Mouse (Mus musculus) neural tube, embryonic 11.5 days (tissue): ENCODE measurements around the gene Ift122. TPM values are rescaled to one million over a fixed set of nuclear protein-coding genes. Genes with fewer than 3 reads are reported as not detected.

Experiments
- ATAC-seq: fragments of 200-750 bp; cut with Nextera tagmentation; 2 replicates; pipeline ENCODE4 v1.8.0; 2017; ENCODE audit warnings: moderate number of reproducible peaks, mild to moderate bottlenecking, moderate TSS enrichment, moderate library complexity; ENCODE audit not compliant: insufficient read depth, low FRiP score, low TSS enrichment
- DNase-seq: peaks from one replicate; pipeline ENCODE4 v3.0.0-alpha.2; 2015; ENCODE audit warnings: low spot score
- H3K27ac ChIP-seq: fragments of 300-500 bp; sonication (generic); 2 replicates; pipeline ENCODE4 v1.5.1; 2014; ENCODE audit warnings: low read depth, mild to moderate bottlenecking, low read length
- H3K27me3 ChIP-seq: fragments of 300-500 bp; sonication (generic); 2 replicates; pipeline ENCODE4 v1.6.1; 2014; ENCODE audit warnings: mild to moderate bottlenecking, low read length, mixed read lengths; ENCODE audit not compliant: control insufficient read depth, insufficient read depth
- H3K36me3 ChIP-seq: fragments of 300-500 bp; sonication (generic); 2 replicates; pipeline ENCODE4 v1.6.1; 2014; ENCODE audit warnings: mild to moderate bottlenecking, low read length, moderate library complexity, mixed read lengths; ENCODE audit not compliant: control insufficient read depth, insufficient read depth
- H3K4me1 ChIP-seq: fragments of 300-500 bp; sonication (generic); 2 replicates; pipeline ENCODE4 v1.6.1; 2014; ENCODE audit warnings: low read length, mixed read lengths; ENCODE audit not compliant: control insufficient read depth, insufficient read depth
- H3K4me2 ChIP-seq: fragments of 300-500 bp; sonication (generic); 2 replicates; pipeline ENCODE4 v1.6.1; 2014; ENCODE audit warnings: low read depth, mild to moderate bottlenecking, moderate library complexity
- H3K4me3 ChIP-seq: fragments of 300-500 bp; sonication (generic); 2 replicates; pipeline ENCODE4 v1.5.1; 2014; ENCODE audit warnings: low read depth, low read length
- H3K9ac ChIP-seq: fragments of 300-500 bp; sonication (generic); 2 replicates; pipeline ENCODE4 v1.6.1; 2014; ENCODE audit warnings: mild to moderate bottlenecking, low read length
- H3K9me3 ChIP-seq: fragments of 300-500 bp; sonication (generic); 2 replicates; pipeline ENCODE4 v1.6.1; 2016; ENCODE audit warnings: low read length; ENCODE audit not compliant: control insufficient read depth
- WGBS: fragments of 180-500 bp; shearing (Covaris S2); extraction: QIAGEN DNeasy Blood & Tissue Kit; methylation state at CpG from one replicate; pipeline ENCODE4 v1.1.7; 2014; 5-methylcytosine and 5-hydroxymethylcytosine counted together
- polyA plus RNA-seq: library from polyadenylated mRNA; unstranded; fragments of >200 nt; fragmentation: Nextera tagmentation; extraction: Ambion mirVana; gene quantifications from 2 replicates; pipeline ENCODE4 v1.2.1, GENCODE M21; 2014

Gene Ift122
- polyA plus RNA-seq, 1 experiment from 2014 or later, result 31.6 TPM

- no peaks in the 10 kb centered on the region for H3K27me3 ChIP-seq
- H3K4me1 ChIP-seq, result no peaks in the 10 kb centered on the region; the same call in 1 of the 2 replicates
- DNase-seq (no peak), ATAC-seq (no peak)
- no peak overlapping the region for H3K27ac ChIP-seq
- H3K9ac ChIP-seq, result no peak overlapping the region
- H3K4me3 ChIP-seq, result no peak overlapping the region
- no peaks in the 10 kb centered on the region for H3K9me3 ChIP-seq
- no peak overlapping the region for H3K4me2 ChIP-seq
- H3K36me3 ChIP-seq, result no peaks in the 10 kb centered on the region; the same call in 1 of the 2 replicates
- 78% methylated on average over 3 of the region's 3 CpGs for whole genome bisulfite sequencing
Observed at GRCm38 (mm10) chr6:115892363-115892762, 39.1 kb downstream of the Ift122 start.

DNA sequence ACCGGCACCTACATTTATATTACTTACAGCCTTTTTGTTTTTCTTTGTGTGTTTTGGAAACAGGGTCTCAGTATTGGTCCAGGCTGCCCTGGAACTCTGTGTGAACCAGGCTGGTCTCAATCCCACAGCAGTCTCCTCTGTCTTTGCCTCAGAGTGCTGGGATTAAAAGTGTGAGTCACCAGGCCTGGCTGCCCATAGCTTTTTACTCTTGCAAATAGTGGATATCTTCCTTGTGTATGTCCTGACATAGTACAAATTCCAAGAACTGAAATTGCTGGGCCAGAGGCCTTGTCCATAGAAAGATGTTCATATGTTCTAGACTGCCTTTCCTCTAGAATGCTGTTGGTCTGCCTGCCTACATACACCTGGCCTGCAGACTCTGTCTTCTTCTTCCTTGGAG lies 43.1 kb downstream of the Ift122 start:
- Histone ChIP-seq H3K36me3 (peaks cover 3% of the 10 kb centered on the region; the same call in 1 of the 2 replicates), H3K4me3 (no peak overlapping the region), H3K27ac (no peak overlapping the region), H3K27me3 (no peaks in the 10 kb centered on the region), H3K4me2 (no peak overlapping the region), H3K9me3 (no peaks in the 10 kb centered on the region), H3K9ac (no peak overlapping the region), H3K4me1 (no peaks in the 10 kb centered on the region; the same call in 1 of the 2 replicates)
- ATAC-seq, result no peak
- DNase-seq, result no peak
- WGBS, result 58% methylated on average over 1 of the region's 1 CpGs

- Histone ChIP-seq H3K27ac (no peak overlapping the region), H3K36me3 (peaks cover 3% of the 10 kb centered on the region; the same call in 1 of the 2 replicates), H3K4me3 (no peak overlapping the region), H3K4me2 (no peak overlapping the region), H3K27me3 (no peaks in the 10 kb centered on the region), H3K9ac (no peak overlapping the region), H3K9me3 (no peaks in the 10 kb centered on the region), H3K4me1 (no peaks in the 10 kb centered on the region)
- WGBS, result 91% methylated on average over 4 of the region's 4 CpGs
- ATAC-seq (no peak), DNase-seq (no peak)
Observed at GRCm38 (mm10) chr6:115897117-115897516, 43.8 kb downstream of the Ift122 start.

GRCm38 (mm10) chr6:115897926-115898520 lies 44.8 kb downstream of the Ift122 start:
- Histone ChIP-seq H3K4me1 (no peaks in the 10 kb centered on the region), H3K36me3 (peaks cover 3% of the 10 kb centered on the region; the same call in 1 of the 2 replicates), H3K9ac (no peak overlapping the region), H3K27me3 (no peaks in the 10 kb centered on the region), H3K4me3 (no peak overlapping the region), H3K27ac (no peak overlapping the region), H3K4me2 (no peak overlapping the region), H3K9me3 (no peaks in the 10 kb centered on the region)
- DNase-seq (no peak), ATAC-seq (no peak)
- 78% methylated on average over 7 of the region's 7 CpGs for WGBS

- no peak for ATAC-seq
- H3K4me3 ChIP-seq, result no peak overlapping the region
- no peaks in the 10 kb centered on the region for H3K27me3 ChIP-seq
- no peak overlapping the region for H3K4me2 ChIP-seq
- H3K27ac ChIP-seq, result no peak overlapping the region
- no peaks in the 10 kb centered on the region for H3K4me1 ChIP-seq
- no peaks in the 10 kb centered on the region for H3K9me3 ChIP-seq
- DNase-seq, result peak; percentile 70
- peaks cover 3% of the 10 kb centered on the region; the same call in 1 of the 2 replicates for H3K36me3 ChIP-seq
- H3K9ac ChIP-seq, result no peak overlapping the region
- 36% methylated on average over 3 of the region's 3 CpGs for WGBS
Observed at GRCm38 (mm10) chr6:115901062-115901461, 47.8 kb downstream of the Ift122 start.

DNA sequence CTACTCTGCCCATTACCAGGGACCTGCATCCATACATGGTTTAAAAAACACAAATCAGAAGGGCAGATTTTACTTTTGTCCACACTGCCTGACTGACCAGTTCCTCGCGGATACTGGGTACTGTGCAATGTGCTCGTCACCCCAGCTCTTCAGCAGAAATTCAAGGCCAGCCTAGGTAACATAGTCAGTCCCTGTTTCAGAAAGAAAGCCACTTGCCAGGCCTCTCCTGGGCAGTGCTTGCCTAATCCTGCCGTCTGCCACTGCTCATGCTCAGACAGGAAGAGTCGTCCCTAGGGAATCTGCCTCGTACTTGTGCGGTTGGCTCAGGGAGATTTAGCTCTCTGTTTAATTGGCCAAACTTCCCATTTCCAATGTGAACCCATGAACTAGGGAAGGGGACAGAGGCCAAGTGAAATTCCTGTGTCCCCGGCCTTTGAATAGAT lies 48.2 kb downstream of the Ift122 start:
- H3K9ac ChIP-seq, result no peak overlapping the region
- H3K9me3 ChIP-seq, result no peaks in the 10 kb centered on the region
- no peak for ATAC-seq
- DNase-seq, result no peak
- H3K4me2 ChIP-seq, result no peak overlapping the region
- no peak overlapping the region for H3K27ac ChIP-seq
- no peaks in the 10 kb centered on the region for H3K27me3 ChIP-seq
- H3K4me1 ChIP-seq, result no peaks in the 10 kb centered on the region
- peaks cover 3% of the 10 kb centered on the region; the same call in 1 of the 2 replicates for H3K36me3 ChIP-seq
- 84% methylated on average over 8 of the region's 8 CpGs for WGBS
- no peak overlapping the region for H3K4me3 ChIP-seq

DNA sequence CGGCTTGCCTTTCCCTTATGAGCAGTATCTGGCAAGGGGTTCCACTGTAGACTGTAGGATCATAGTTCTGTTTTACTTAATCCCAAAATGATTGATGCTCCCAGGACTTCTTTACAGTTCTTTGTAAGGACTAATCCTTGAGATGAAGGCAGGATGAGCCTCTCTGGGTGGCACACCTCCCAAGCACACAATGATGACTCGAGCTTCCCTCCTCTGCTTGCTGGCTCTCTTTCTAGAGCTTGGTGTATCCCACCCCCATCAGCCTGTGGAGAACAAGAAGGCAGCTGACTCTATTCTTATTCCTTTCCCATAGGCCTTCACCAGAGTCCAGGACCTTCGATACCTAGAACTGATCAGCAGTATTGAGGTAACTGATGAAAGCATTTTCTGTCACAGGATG lies 49.3 kb downstream of the Ift122 start:
- no peak overlapping the region for H3K27ac ChIP-seq
- no peaks in the 10 kb centered on the region for H3K9me3 ChIP-seq
- H3K36me3 ChIP-seq, result peaks cover 3% of the 10 kb centered on the region; the same call in 1 of the 2 replicates
- H3K9ac ChIP-seq, result no peak overlapping the region
- no peaks in the 10 kb centered on the region for H3K4me1 ChIP-seq
- ATAC-seq (no peak), DNase-seq (no peak)
- H3K4me2 ChIP-seq, result no peak overlapping the region
- no peak overlapping the region for H3K4me3 ChIP-seq
- H3K27me3 ChIP-seq, result no peaks in the 10 kb centered on the region
- WGBS, result 83% methylated on average over 3 of the region's 3 CpGs

DNA sequence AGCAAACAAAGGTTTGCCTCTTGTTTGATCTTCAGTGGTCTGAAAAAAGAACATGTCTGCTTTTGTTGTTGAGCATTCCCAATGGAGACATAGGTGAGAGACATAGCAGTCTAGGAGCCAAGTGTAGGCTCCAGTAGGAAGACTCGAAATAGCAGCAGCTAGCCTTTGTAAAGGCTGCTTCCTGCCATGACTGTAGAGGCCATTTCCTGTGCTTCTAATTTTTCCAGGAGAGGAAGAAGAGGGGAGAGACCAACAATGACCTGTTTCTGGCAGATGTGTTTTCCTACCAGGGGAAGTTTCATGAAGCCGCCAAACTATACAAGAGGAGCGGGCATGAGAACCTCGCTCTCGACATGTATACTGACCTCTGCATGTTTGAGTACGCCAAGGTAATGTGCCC lies 52.3 kb downstream of the Ift122 start:
- no peak overlapping the region for H3K4me2 ChIP-seq
- H3K9me3 ChIP-seq, result no peaks in the 10 kb centered on the region
- no peak overlapping the region for H3K9ac ChIP-seq
- no peak overlapping the region for H3K4me3 ChIP-seq
- H3K27ac ChIP-seq, result no peak overlapping the region
- 92% methylated on average over 6 of the region's 6 CpGs for WGBS
- no peak for DNase-seq
- no peaks in the 10 kb centered on the region for H3K27me3 ChIP-seq
- H3K36me3 ChIP-seq, result no peaks in the 10 kb centered on the region
- ATAC-seq, result no peak
- H3K4me1 ChIP-seq, result no peaks in the 10 kb centered on the region

DNA sequence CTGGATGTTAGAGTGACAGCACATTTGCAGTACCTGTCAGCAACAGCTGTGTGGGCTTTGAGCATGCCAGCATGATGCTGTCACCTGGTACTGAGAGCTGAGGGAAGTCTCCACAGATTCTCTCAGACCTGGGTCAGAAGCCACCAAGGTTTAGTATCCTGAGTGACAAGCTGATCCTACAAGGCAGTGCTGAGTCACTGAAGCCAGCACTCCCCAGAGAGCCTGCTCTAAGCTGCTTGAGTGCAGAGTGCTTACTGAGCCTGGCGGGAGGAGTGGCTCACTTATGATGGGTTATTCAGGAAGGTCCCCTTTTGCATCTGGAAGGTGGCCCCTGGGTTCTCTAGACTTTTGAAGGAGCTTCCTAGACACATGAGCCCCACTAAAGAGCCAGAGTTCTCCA lies 53.2 kb downstream of the Ift122 start:
- no peak overlapping the region for H3K4me3 ChIP-seq
- H3K9ac ChIP-seq, result no peak overlapping the region
- WGBS, result 78% methylated on average over 1 of the region's 1 CpGs
- H3K36me3 ChIP-seq, result no peaks in the 10 kb centered on the region
- DNase-seq (no peak), ATAC-seq (no peak)
- H3K4me2 ChIP-seq, result no peak overlapping the region
- no peak overlapping the region for H3K27ac ChIP-seq
- no peaks in the 10 kb centered on the region for H3K4me1 ChIP-seq
- no peaks in the 10 kb centered on the region for H3K9me3 ChIP-seq
- H3K27me3 ChIP-seq, result no peaks in the 10 kb centered on the region
